Mouse (Mus musculus): ENCODE data around the gene Col9a3. TPM values are rescaled to one million over a fixed set of nuclear protein-coding genes. Genes with fewer than 3 reads are reported as not detected.

Col9a3 gene
- polyA plus RNA-seq, 1 experiment from 2014 or later = 449 TPM

DNA sequence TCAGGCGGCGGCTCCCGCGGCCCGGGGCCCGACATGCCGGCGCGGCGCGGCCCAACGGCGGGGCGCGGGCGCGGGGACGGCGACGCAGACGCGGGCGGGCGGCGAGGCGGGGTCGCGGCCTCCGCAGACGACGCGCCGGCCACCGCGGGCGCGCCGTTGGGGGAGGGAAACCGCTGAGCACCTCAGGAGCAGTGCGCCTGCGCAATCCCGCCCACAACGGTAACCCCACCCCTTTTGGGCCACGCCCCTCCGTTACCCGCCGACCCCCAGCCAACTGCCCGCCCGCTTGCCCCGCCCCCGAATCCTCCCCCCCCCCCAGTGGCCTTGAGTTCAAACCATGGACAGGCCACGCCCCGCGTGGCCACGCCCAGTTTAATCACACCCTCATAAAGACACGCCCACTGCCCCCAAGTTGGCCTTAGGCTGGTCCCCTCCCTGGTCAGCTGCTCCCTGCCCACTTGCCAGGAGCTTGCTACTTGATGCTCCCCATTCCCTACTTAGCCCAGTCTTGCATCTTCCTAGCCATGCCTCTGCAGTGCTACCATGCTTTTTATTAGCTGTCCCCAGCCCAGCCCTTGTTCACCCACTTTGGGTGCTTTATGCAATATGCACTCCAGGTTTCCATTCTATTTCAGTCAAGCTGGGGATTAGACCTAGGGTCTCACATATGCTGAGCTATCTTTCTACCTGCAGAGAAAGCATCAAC lies 45.1 kb downstream of the Col9a3 start, which contains the start of gene Tcfl5:
Tcfl5 (minus strand) TSS at position 154 of the 706 bp plus-strand sequence.
- Histone ChIP-seq H3K9ac (peak within 1 kb of the TSS; percentile 31; the same call in 1 of the 2 replicates), H3K4me1 (0 out of 2 replicates have a peak, but pooled peaks cover 3% of the 10 kb centered on the region), H3K4me3 (peak within 1 kb of the TSS; percentile 47), H3K36me3 (no peaks in the 10 kb centered on the region), H3K27me3 (peaks cover 77% of the 10 kb centered on the region), H3K4me2 (replicated peaks) (peak within 1 kb of the TSS; percentile 61), H3K27ac (no peak within 1 kb of the TSS), H3K9me3 (peaks cover 20% of the 10 kb centered on the region)
- no peak for ATAC-seq (ENCODE audit: low FRiP score, low read depth)
- 5% methylated on average over 45 of the region's 56 CpGs for WGBS

DNA sequence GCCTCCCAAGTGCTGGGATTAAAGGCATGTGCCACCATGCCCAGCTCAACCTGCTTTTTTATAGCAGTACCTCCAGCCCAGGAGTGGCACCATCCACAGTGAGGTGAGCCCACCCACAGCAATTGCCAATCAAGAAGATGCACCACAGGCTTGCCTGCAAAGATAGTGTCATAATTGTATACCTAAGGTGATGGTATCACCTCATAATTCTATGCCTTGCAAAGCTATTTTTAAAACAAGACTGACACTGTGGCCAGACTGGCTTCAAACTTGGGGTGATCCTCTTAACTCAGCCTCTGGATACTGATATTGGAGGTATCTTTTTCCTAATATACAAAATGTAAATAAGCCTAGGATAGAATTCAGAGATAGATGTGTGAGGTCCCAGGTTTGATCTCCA lies 46.0 kb downstream of the Col9a3 start:
- Histone ChIP-seq H3K4me3 (no peak overlapping the region), H3K27me3 (peaks cover 68% of the 10 kb centered on the region), H3K4me2 (replicated peaks) (no peak overlapping the region), H3K9ac (no peak overlapping the region), H3K9me3 (peaks cover 20% of the 10 kb centered on the region), H3K36me3 (no peaks in the 10 kb centered on the region), H3K27ac (no peak overlapping the region), H3K4me1 (0 out of 2 replicates have a peak, but pooled peaks cover 3% of the 10 kb centered on the region)
- ATAC-seq (ENCODE audit: low FRiP score, low read depth) = no peak

DNA sequence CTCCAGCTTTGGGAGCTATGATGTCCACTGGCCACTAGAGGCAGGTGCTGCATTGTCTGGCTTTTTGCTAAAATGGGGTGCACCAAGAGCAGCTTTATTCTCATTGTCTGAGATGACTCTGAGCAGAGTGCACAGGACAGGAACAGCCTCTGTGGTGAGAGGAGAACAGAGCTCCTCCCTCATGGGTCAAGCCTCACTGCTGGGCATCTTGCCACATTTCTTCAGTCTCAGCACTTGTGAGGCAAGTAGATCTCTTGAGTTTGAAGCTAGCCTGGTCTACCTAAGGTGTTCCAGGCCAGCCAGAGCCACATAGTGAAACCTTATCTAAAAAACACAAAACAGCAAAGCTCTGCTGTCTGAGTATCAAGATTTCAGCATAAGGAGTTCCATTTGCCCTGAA lies 49.3 kb downstream of the Col9a3 start:
- no peak for ATAC-seq (ENCODE audit: low FRiP score, low read depth)
- Histone ChIP-seq H3K27me3 (peaks cover 38% of the 10 kb centered on the region), H3K9ac (no peak overlapping the region), H3K36me3 (no peaks in the 10 kb centered on the region), H3K4me3 (no peak overlapping the region), H3K4me1 (0 out of 2 replicates have a peak, but pooled peaks cover under 1% of the 10 kb centered on the region), H3K27ac (no peak overlapping the region), H3K4me2 (replicated peaks) (no peak overlapping the region), H3K9me3 (peaks cover 20% of the 10 kb centered on the region)

DNA sequence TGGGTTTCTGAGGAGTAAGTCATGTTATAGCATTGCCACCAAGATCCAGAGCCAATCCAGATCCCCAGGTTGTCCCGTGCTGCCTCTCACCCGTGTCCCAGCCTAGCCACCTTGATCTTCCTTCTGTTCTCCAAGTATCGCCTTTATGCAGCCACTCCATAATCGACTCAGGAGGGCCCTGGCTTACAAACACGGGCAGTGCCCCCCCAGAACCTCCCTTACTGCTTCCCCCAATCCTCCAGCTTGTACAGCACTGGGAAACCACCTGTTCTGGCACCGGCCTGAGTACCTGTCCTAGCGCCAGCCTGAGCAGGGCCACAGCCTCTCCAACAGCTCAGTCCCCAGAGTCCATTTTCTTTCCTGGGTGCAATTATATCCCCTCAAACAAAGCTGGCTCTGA lies 57.1 kb downstream of the Col9a3 start:
- 82% methylated on average over 7 of the region's 7 CpGs for WGBS
- no peak for ATAC-seq (ENCODE audit: low FRiP score, low read depth)

DNA sequence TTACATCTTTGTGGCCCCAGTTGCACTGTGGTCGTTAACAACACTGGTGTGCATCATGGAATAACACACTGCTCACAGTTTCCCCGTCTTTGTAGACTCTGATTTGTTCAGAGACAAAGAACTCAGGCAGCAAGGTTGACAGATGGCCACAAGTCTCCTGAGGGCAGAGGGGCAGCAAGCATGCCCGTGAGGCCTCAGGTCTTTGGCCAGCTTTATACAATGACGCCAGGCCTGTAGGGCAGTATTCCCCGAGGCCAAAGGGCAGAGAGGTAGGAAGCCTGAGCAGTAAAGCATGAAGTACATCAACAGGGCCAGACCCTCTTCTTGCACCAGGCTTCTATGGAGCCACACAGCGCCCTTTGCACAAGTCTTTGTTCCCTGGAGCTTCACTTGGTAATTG lies 57.6 kb downstream of the Col9a3 start:
- no peak overlapping the region for H3K4me2 ChIP-seq (replicated peaks)
- H3K27me3 ChIP-seq = no peaks in the 10 kb centered on the region
- H3K9ac ChIP-seq = no peak overlapping the region
- H3K36me3 ChIP-seq = no peaks in the 10 kb centered on the region
- no peak overlapping the region for H3K27ac ChIP-seq
- H3K4me3 ChIP-seq = no peak overlapping the region
- H3K4me1 ChIP-seq = peaks cover 10% of the 10 kb centered on the region; the same call in 1 of the 2 replicates
- WGBS = 64% methylated on average over 6 of the region's 6 CpGs
- ATAC-seq (ENCODE audit: low FRiP score, low read depth) = no peak
- H3K9me3 ChIP-seq = no peaks in the 10 kb centered on the region

More for the DNA sequence above, 57.1 kb downstream of the Col9a3 start:
- H3K9ac ChIP-seq = no peak overlapping the region
- H3K36me3 ChIP-seq = no peaks in the 10 kb centered on the region
- H3K9me3 ChIP-seq = no peaks in the 10 kb centered on the region
- H3K27me3 ChIP-seq = no peaks in the 10 kb centered on the region
- H3K4me1 ChIP-seq = peaks cover 5% of the 10 kb centered on the region; the same call in 1 of the 2 replicates
- H3K4me2 ChIP-seq (replicated peaks) = no peak overlapping the region
- H3K4me3 ChIP-seq = no peak overlapping the region
- no peak overlapping the region for H3K27ac ChIP-seq

DNA sequence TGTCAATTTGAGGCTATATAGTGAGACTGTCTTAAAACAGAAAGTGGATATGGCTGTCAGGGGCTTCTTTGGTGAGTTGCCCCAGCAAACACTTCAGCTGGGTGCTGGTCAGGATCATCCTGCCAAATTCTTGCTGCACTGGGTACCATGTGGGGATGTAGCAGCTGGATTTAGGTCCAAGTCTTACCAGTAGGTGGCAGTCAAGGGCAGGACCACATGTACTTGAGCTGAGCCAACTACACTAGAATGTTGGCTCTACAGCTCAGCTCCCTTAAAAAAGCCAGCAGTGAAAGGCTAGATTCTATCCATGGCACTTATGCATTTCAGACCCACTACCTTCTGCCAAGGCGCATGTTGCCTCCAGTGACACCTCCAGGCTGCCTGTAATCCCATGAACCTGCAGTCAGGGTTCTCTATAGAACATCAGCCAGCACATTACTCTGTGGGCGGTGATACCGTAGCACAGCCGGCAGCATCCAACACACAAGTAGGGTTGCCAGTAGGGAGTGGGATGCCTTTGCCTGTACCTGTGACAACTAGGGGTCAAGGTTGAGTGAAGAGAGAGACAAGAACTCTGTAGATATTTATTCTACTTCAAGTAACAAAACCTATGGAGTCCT lies 59.9 kb downstream of the Col9a3 start:
- Histone ChIP-seq H3K36me3 (peaks cover 19% of the 10 kb centered on the region), H3K27me3 (no peaks in the 10 kb centered on the region; the same call in 1 of the 2 replicates), H3K4me3 (no peak overlapping the region), H3K4me2 (replicated peaks) (no peak overlapping the region), H3K4me1 (peaks cover 10% of the 10 kb centered on the region; the same call in 1 of the 2 replicates), H3K9ac (no peak overlapping the region), H3K9me3 (no peaks in the 10 kb centered on the region), H3K27ac (no peak overlapping the region)
- 75% methylated on average over 4 of the region's 4 CpGs for WGBS
- ATAC-seq (ENCODE audit: low FRiP score, low read depth) = peak; percentile 72; the same call in 1 of the 2 replicates

DNA sequence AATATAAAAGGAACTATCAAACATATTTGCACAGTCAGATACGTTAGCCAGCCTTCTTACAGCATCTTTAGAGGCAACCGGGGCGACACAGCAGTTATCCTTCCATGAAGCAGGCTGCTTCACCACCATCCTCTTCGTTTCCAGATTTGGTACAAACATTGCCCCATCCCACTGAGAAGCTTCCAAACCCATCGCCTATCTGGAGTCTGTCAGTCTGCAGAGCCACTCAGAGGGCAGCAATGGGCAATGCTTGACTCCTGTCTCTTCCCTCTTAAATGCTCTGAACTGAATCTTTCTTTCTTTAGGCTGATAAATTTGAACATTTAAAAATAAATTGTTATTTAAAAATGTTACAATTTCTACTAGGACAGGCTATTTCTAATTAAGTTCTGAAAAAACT lies 60.8 kb downstream of the Col9a3 start:
- Histone ChIP-seq H3K4me3 (no peak overlapping the region), H3K27me3 (no peaks in the 10 kb centered on the region; the same call in 1 of the 2 replicates), H3K36me3 (peaks cover 19% of the 10 kb centered on the region), H3K4me2 (replicated peaks) (no peak overlapping the region), H3K9ac (no peak overlapping the region), H3K4me1 (peaks cover 10% of the 10 kb centered on the region; the same call in 1 of the 2 replicates), H3K9me3 (no peaks in the 10 kb centered on the region), H3K27ac (no peak overlapping the region)
- no peak for ATAC-seq (ENCODE audit: low FRiP score, low read depth)
- 92% methylated on average over 5 of the region's 5 CpGs for WGBS

DNA sequence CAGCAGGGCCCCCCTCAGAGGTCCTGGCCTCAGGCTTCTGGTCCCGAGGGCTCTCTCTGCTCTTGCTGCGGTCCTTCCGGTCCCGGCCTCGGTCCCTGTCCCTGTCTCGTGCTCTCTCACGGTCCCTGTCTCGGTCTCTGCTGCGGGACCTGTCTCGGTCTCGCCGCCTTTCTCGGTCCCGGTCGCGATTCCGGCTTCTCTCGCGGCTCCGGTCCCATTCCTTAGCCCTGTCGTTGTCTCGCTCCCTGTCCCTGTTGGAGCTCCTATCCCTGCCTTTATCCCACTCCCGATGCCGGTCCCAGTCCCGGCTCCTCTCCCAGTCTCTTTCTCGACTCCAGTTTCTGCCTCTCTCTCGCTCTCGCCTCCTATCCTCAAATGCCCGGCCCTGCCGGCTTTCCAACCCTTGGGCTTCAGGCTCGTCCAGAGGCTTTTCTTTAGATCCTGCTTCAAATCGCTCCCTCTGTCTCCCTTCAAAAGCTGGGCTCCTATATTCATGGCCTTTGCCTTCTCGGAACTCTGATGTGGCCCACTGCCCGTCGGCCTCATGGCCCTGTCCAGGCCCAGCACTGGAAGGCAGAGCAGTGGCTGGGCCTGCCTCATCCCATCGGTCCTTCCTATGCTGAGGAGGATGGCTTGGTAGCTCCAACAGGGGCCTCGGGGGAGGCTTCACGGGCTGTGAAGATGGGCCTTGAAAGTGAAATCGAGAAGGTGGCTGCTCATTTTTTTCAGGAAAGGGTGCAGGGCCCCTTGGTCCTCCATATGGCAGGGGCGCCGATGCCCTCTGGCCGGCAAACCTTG lies 62.0 kb downstream of the Col9a3 start:
- peak overlapping the region; percentile 54 for H3K4me2 ChIP-seq (replicated peaks)
- 30% methylated on average over 42 of the region's 42 CpGs for WGBS
- no peaks in the 10 kb centered on the region; the same call in 1 of the 2 replicates for H3K27me3 ChIP-seq
- peaks cover 10% of the 10 kb centered on the region; the same call in 1 of the 2 replicates for H3K4me1 ChIP-seq
- peak overlapping the region; percentile 55 for H3K9ac ChIP-seq
- H3K36me3 ChIP-seq = peaks cover 19% of the 10 kb centered on the region
- peak overlapping the region; percentile 18; the same call in 1 of the 2 replicates for H3K4me3 ChIP-seq
- no peak for ATAC-seq (ENCODE audit: low FRiP score, low read depth)
- H3K27ac ChIP-seq = no peak overlapping the region
- no peaks in the 10 kb centered on the region for H3K9me3 ChIP-seq

DNA sequence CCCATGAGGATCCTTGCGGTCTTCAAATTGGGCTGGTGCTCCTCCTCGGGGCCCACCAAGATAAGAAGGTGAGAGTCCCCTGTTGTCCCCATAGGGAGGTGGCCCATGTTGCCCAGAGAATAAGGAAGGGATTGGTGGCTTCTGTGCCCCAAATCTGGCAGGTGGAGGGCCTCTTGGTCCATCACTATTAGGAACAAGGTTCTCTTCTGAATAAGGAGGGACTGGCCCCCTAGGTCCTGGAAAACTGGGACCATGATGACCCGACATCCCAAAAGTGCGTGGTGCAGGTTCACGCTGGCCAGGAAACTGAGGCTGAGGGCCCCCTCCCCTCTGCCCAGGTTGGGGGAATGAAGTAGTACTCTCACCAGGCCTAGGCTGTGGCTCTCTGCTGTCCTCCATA lies 62.9 kb downstream of the Col9a3 start:
- no peak overlapping the region for H3K4me3 ChIP-seq
- peaks cover 10% of the 10 kb centered on the region; the same call in 1 of the 2 replicates for H3K4me1 ChIP-seq
- H3K9me3 ChIP-seq = no peaks in the 10 kb centered on the region
- no peak overlapping the region for H3K9ac ChIP-seq
- 94% methylated on average over 5 of the region's 5 CpGs for WGBS
- H3K36me3 ChIP-seq = peaks cover 29% of the 10 kb centered on the region
- no peak overlapping the region for H3K27ac ChIP-seq
- H3K4me2 ChIP-seq (replicated peaks) = no peak overlapping the region
- H3K27me3 ChIP-seq = no peaks in the 10 kb centered on the region; the same call in 1 of the 2 replicates
- no peak for ATAC-seq (ENCODE audit: low FRiP score, low read depth)

DNA sequence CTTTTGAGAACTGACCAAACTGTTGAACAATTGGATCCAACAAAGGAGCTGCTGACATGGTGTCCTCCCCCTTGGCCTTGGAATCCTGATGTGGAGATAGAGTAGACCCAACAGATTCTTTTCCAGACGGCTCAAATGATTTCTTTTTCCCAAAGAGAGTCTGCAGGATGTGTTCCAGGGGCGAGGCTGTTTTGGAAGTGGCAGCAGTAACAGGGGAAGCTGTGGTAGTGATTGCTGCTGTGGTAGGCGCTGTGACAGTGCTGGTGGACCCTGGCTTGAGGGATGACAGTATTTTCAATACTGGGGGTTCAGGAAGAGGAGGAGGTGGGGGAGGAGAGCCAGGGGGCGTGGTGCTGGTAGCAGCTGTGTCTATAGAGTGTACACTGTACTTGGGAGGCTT lies 64.4 kb downstream of the Col9a3 start:
- WGBS = 83% methylated on average over 4 of the region's 4 CpGs
- no peak for ATAC-seq (ENCODE audit: low FRiP score, low read depth)
- H3K36me3 ChIP-seq = peaks cover 44% of the 10 kb centered on the region

More for the DNA sequence above, 64.4 kb downstream of the Col9a3 start:
- Histone ChIP-seq H3K4me1 (peaks cover 10% of the 10 kb centered on the region; the same call in 1 of the 2 replicates), H3K4me2 (replicated peaks) (no peak overlapping the region), H3K9me3 (no peaks in the 10 kb centered on the region), H3K4me3 (no peak overlapping the region), H3K27me3 (no peaks in the 10 kb centered on the region; the same call in 1 of the 2 replicates), H3K9ac (no peak overlapping the region), H3K27ac (no peak overlapping the region)
